Mouse (Mus musculus) embryonic facial prominence, embryonic 10.5 days (tissue): ENCODE data around the gene Tmem274. TPM values are rescaled to one million over a fixed set of nuclear protein-coding genes. Genes with fewer than 3 reads are reported as not detected.

Experiments used
- DNase-seq: peaks from one replicate; pipeline ENCODE4 v3.0.0-alpha.2; 2017; ENCODE audit warnings: low spot score
- H3K27ac ChIP-seq: fragments of 300-500 bp; sonication (generic); replicated peaks from 2 replicates; pipeline ENCODE4 v1.5.1; 2016; ENCODE audit warnings: mild to moderate bottlenecking
- H3K27me3 ChIP-seq: fragments of 300-500 bp; sonication (generic); replicated peaks from 2 replicates; pipeline ENCODE4 v1.6.1; 2016; ENCODE audit warnings: low read depth, mild to moderate bottlenecking; ENCODE audit not compliant: poor library complexity, severe bottlenecking
- H3K36me3 ChIP-seq: fragments of 300-500 bp; sonication (generic); replicated peaks from 2 replicates; pipeline ENCODE4 v1.6.1; 2016; ENCODE audit warnings: mild to moderate bottlenecking, moderate library complexity
- H3K4me1 ChIP-seq: fragments of 300-500 bp; sonication (generic); 2 replicates; pipeline ENCODE4 v1.6.1; 2016
- H3K4me3 ChIP-seq: fragments of 300-500 bp; sonication (generic); 2 replicates; pipeline ENCODE4 v1.5.1; 2016; ENCODE audit warnings: mild to moderate bottlenecking, moderate library complexity
- H3K9me3 ChIP-seq: fragments of 300-500 bp; sonication (generic); 2 replicates; pipeline ENCODE4 v1.6.1; 2016; ENCODE audit warnings: mild to moderate bottlenecking
- WGBS: fragments of 180-500 bp; shearing (Covaris S2); methylation state at CpG from one replicate; pipeline ENCODE4 v1.1.7; 2016; 5-methylcytosine and 5-hydroxymethylcytosine counted together
- polyA plus RNA-seq: library from polyadenylated mRNA; unstranded; fragments of >200 nt; fragmentation: Nextera tagmentation; extraction: Ambion mirVana; gene quantifications from 2 replicates; pipeline ENCODE4 v1.2.1, GENCODE M21; 2016

The Tmem274 gene
- polyA plus RNA-seq, 1 experiment from 2014 or later = 0.77 TPM

GRCm38 (mm10) chr4:149515706-149516105 is 38.5 kb downstream of the Tmem274 start:
- H3K4me1 ChIP-seq = peaks cover 29% of the 10 kb centered on the region
- no peaks in the 10 kb centered on the region for H3K27me3 ChIP-seq
- 94% methylated on average over 5 of the region's 5 CpGs for WGBS
- H3K9me3 ChIP-seq = no peaks in the 10 kb centered on the region
- no peaks in the 10 kb centered on the region for H3K36me3 ChIP-seq
- no peak overlapping the region for H3K4me3 ChIP-seq
- no peak overlapping the region for H3K27ac ChIP-seq
- DNase-seq = no peak

DNA sequence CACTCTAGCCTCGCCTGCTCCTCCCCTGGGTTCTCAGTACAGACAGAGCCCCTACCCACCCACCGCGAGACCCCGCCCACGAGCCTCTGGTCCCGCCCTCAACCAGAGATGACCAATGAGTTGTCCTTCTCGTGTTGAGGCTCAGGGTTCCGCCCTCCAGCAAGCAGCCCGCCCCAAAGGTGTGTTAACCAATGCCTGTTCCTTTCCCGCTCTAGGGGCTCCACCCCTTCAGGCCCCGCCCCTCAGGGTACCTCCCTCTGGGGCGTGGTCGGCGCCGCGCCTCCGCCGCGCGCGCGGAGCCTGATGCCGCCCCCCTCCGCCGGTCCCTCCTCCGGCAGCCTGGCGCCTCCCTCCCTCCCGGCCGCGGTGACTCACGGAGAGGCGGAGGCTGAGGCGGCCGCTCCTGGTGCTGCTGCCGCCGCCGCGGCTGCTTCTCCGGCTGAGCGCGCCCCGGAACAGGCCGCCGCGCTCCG is 40.7 kb downstream of the Tmem274 start, which contains the start of gene Ctnnbip1:
Ctnnbip1 (plus strand) TSS at position 369 of the 473 bp plus-strand sequence.
- Histone ChIP-seq H3K4me3 (peak within 1 kb of the TSS; percentile 74), H3K36me3 (no peaks in the 10 kb centered on the region; the same call in 1 of the 2 replicates), H3K27me3 (no peaks in the 10 kb centered on the region), H3K9me3 (no peaks in the 10 kb centered on the region), H3K27ac (peak within 1 kb of the TSS; percentile 89), H3K4me1 (peaks cover 40% of the 10 kb centered on the region)
- WGBS = under 1% methylated on average over 46 of the region's 46 CpGs
- DNase-seq = peak; percentile 98

DNA sequence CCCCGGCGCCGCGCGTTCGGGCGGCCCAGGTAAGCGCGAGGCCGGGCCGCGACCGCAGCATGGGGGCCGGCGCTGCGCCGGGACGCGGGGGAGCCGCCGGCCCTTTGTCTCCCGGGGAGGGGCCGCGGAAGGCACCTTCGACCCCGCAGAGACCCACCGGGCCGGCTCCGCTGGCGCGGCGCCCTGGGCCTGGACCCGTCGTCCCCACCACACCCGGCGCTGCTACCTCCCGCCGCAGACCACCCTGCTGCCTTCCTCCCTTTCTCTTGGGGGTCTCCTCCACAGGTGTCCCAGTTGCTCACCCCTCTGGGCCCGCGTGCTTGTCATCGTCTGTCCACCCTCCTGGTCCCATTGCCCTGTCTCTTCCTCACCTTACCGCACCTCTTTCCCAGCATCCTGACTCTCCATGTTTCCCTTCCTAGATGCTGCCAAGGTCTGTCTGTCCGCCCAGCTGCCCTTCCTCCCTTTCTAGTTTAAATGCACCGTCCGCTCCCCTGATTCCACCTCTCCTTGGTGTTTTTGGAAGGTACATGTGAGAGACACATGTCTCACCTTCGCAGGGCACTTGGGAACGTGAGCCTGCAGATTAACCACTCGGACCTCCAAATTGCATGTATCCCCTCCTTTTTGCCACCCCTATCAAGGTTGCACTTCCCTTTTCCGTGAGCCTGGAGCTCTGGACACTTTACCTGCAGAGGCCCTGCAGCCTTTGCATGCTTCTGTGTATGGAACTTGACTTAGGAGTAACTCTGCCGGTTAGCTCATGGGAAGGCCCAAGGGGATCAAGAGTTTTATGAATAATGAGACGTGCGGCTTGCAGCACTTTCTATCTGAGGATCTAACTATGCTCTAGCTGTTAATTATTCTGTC is 41.4 kb downstream of the Tmem274 start:
- peaks cover under 1% of the 10 kb centered on the region; the same call in 1 of the 2 replicates for H3K36me3 ChIP-seq
- H3K9me3 ChIP-seq = no peaks in the 10 kb centered on the region
- DNase-seq = peak; percentile 57
- H3K27ac ChIP-seq = peak overlapping the region; percentile 89
- no peaks in the 10 kb centered on the region for H3K27me3 ChIP-seq
- peak overlapping the region; percentile 74 for H3K4me3 ChIP-seq
- WGBS = 3% methylated on average over 52 of the region's 52 CpGs
- H3K4me1 ChIP-seq = peaks cover 46% of the 10 kb centered on the region

DNA sequence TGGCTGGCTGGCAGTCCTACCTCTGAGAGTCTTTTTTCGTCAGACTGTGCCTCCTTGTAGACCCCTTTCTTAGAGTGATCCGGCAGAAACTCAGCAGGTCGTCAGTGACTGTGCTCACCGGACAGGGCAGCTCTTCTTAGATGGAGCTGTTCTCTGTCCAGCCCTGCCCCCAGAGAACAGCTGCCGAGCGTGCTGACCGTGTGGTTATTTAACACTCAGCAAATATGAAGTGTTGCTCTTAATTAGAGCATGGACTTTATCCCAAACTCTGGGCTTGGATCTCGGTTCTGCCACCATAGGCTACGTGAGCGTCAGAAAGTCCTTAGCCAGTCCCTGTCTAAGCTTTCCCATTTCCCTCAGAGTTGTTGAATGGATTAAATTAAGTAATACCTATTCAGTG is 44.1 kb downstream of the Tmem274 start:
- no peak for DNase-seq
- WGBS = 77% methylated on average over 10 of the region's 10 CpGs
- Histone ChIP-seq H3K9me3 (no peaks in the 10 kb centered on the region), H3K4me1 (peaks cover 73% of the 10 kb centered on the region), H3K27ac (no peak overlapping the region), H3K4me3 (no peak overlapping the region), H3K36me3 (peaks cover 13% of the 10 kb centered on the region), H3K27me3 (no peaks in the 10 kb centered on the region)

GRCm38 (mm10) chr4:149523961-149524360 is 46.8 kb downstream of the Tmem274 start:
- WGBS = 67% methylated on average over 6 of the region's 6 CpGs
- peaks cover 13% of the 10 kb centered on the region for H3K36me3 ChIP-seq
- H3K27me3 ChIP-seq = no peaks in the 10 kb centered on the region
- no peaks in the 10 kb centered on the region for H3K9me3 ChIP-seq
- peaks cover 81% of the 10 kb centered on the region for H3K4me1 ChIP-seq
- no peak overlapping the region for H3K27ac ChIP-seq
- DNase-seq = no peak
- no peak overlapping the region for H3K4me3 ChIP-seq

DNA sequence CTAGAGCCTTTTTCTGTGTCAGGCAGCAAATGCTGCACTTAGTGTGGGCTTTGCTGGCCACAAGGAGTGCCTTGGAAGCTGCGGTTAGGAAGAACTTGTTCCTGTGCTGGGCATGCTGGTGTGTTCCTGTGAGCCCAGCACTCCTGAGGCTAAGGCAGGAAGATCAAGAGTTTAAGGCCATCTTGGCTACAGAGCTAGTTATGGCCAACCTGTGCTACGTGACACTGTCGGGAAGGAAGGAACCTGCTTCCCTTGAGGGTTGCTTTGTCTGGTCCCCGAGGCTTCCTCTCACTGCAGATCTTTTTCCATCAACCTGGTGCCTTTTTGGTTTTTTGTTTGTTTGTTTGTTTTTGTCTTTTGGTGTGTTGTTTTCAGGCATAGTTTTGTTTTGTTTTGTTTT is 48.0 kb downstream of the Tmem274 start:
- Histone ChIP-seq H3K36me3 (peaks cover 13% of the 10 kb centered on the region), H3K4me1 (peaks cover 81% of the 10 kb centered on the region), H3K9me3 (no peaks in the 10 kb centered on the region), H3K27ac (no peak overlapping the region), H3K4me3 (no peak overlapping the region), H3K27me3 (no peaks in the 10 kb centered on the region)
- no peak for DNase-seq
- 82% methylated on average over 4 of the region's 4 CpGs for WGBS

- Histone ChIP-seq H3K4me1 (peaks cover 74% of the 10 kb centered on the region), H3K27ac (no peak overlapping the region; the same call in 1 of the 2 replicates), H3K4me3 (no peak overlapping the region), H3K36me3 (peaks cover 13% of the 10 kb centered on the region), H3K9me3 (no peaks in the 10 kb centered on the region), H3K27me3 (no peaks in the 10 kb centered on the region)
- DNase-seq = no peak
- 80% methylated on average over 6 of the region's 6 CpGs for WGBS
Observed at GRCm38 (mm10) chr4:149525811-149526210, 48.6 kb downstream of the Tmem274 start.

GRCm38 (mm10) chr4:149526330-149526729 is 49.2 kb downstream of the Tmem274 start:
- Histone ChIP-seq H3K27ac (no peak overlapping the region), H3K27me3 (no peaks in the 10 kb centered on the region), H3K9me3 (no peaks in the 10 kb centered on the region), H3K4me3 (no peak overlapping the region), H3K4me1 (peaks cover 70% of the 10 kb centered on the region), H3K36me3 (peaks cover 13% of the 10 kb centered on the region)
- DNase-seq = peak; percentile 36
- WGBS = 48% methylated on average over 7 of the region's 7 CpGs

- DNase-seq = no peak
- Histone ChIP-seq H3K4me3 (no peak overlapping the region), H3K27ac (no peak overlapping the region), H3K9me3 (no peaks in the 10 kb centered on the region), H3K4me1 (peaks cover 66% of the 10 kb centered on the region), H3K27me3 (no peaks in the 10 kb centered on the region), H3K36me3 (peaks cover 20% of the 10 kb centered on the region)
- WGBS = 81% methylated on average over 15 of the region's 15 CpGs
Observed at GRCm38 (mm10) chr4:149527621-149528354, 50.6 kb downstream of the Tmem274 start.

DNA sequence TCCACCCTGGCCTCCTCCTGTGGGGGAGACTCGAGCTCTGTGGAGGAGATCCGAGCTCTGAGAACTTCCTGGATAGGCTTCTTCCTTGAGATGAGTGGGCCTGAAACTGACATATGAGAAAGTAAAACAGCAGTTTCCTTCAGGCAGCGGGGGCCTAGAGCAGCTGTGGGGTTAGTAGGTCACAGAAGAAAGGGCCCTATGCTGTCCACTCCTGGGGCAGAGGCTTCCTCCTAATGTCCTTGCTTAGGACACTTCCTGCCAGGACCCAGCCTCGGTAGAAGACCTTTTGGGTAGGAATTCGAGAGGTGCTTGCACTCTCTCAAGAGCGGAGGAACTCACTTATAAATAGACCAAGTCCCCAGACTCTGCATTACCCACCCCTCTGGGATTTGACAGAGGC is 52.5 kb downstream of the Tmem274 start:
- no peaks in the 10 kb centered on the region for H3K27me3 ChIP-seq
- DNase-seq = no peak
- no peak overlapping the region for H3K4me3 ChIP-seq
- WGBS = 58% methylated on average over 6 of the region's 6 CpGs
- no peaks in the 10 kb centered on the region for H3K9me3 ChIP-seq
- 0 out of 2 replicates have a peak overlapping the region, but pooled peaks have one; percentile 48 for H3K27ac ChIP-seq
- H3K36me3 ChIP-seq = peaks cover 27% of the 10 kb centered on the region
- peaks cover 47% of the 10 kb centered on the region for H3K4me1 ChIP-seq
